Mouse (Mus musculus): ENCODE data around the gene Gnai2. TPM values are rescaled to one million over a fixed set of nuclear protein-coding genes. Genes with fewer than 3 reads are reported as not detected.
"Not testable (repeated sequence)": the region's sequence is repeated elsewhere in the genome, so short reads cannot be mapped to it uniquely, and the experiment has no call there.

The Gnai2 gene
- total and polyA plus RNA-seq, 3 experiments: 198 to 345 (median 278) TPM

DNA sequence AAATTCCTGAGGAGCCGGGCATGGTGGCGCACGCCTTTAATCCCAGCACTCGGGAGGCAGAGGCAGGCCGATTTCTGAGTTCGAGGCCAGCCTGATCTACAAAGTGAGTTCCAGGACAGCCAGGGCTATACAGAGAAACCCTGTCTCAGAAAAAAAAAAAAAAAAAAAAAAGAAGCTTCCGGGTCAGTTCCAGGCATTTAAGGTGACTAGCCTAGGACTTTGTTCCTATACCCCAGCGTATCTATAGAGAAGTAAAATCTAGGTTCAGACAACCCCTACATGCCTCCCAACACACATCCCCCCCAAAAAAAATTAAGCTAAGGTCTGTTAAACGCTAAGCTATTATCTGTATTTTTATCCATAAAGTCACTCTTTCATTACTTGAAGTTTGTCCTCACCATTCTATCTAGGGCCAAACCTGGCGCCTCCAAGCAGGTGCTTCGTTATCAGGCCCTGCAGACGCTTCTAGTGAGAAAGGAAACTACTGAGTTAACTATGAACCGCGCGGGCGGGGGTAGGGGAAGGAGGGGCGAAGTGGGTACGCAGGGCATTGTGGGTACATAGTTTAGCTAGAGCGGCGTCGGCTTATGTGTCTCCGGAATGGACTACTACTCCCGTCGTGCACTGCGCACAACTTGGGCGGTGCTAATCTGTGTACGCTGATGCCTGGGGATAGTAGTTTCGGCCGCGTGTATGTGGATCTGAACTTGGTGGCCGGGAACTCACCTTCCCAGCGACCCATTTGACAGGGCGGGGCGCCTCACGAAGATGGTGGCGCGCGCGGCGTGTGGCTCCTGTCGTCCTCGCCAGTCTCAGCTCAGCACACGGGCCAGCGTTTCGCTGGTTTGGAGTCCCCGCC lies 48.0 kb downstream of the Gnai2 start, which contains the start of gene Ifrd2:
Ifrd2 (plus strand) TSS at position 669 of the 859 bp plus-strand sequence.
- DNase-seq: peak; percentile 98

DNA sequence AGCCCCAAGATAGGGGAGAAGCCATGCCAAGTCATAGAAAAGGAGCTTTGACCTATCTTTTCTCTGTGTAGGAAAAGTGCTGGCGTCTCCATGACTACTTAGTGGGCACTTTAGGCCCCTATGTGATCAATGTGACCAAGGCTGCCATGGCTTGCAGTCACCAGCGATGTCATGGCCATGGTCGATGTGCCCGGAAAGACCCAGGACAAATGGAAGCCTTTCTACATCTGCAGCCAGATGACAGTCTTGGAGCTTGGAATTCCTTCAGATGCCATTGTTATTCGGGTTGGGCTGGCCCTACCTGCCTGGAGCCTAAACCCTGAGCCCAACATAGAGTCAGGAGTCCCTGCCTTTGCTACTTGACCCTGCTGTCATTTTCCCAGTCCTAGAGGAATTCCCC lies 48.7 kb downstream of the Gnai2 start:
- DNase-seq: no peak

DNA sequence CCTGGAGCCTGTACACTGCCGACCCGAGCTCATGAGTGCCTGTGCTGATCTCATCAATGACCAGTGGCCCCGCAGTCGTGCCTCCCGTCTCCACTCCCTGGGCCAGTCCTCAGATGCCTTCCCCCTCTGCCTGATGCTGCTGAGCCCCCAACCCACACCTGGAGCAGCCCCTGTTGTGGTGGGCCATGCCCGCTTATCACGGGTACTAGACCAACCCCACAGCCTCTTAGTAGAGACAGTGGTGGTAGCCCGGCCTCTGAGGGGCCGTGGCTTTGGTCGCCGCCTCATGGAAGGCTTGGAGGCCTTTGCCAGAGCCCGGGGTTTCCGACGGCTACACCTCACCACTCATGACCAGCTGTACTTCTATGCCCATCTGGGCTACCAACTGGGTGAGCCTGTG lies 52.0 kb downstream of the Gnai2 start:
- DNase-seq: no peak

DNA sequence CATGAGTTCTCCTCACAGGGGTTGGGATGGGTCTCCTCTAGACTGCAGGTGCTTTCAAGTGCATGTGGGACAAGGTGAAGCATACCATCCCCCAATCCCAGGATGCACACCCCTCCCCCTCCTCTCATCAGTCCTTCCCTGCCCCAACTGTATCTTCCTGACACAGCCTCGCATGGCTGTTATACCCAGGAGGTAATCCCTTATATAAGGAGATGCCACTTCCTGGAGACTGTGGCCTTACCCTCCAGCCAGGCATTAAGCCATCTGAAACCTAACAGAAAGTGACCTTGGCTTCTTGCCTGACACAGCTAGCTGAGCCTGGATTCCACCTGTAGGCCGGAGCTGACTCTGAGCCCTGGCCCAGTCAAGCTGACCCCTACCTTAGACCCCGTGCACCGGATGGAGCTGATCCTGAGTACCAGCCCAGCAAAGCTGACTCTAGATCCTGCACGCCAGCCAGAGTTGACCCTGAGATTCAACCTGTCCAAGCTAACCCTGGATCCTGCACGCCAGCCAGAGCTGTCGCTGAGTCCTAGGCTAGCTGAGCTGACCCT lies 52.6 kb downstream of the Gnai2 start:
- no peak for DNase-seq

DNA sequence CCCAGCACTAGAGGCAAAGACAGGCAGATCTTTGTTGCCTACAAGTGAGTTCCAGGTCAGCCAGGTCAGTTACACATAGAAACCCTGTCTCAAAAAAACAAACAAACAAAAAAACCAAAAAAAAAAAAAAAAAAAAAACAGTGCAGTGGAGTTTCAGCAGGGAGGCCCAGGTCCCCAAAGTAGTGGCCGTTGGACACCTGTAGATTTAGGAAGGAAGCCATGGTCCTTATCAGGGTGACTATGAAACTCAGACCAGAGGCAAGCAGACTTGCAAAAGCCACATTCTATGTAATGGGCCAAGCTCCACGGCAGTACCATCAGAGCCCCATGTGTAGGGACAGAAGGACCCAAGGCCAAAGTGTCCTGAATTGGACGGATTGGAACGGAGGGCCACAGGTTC lies 53.6 kb downstream of the Gnai2 start:
- DNase-seq: no peak

DNA sequence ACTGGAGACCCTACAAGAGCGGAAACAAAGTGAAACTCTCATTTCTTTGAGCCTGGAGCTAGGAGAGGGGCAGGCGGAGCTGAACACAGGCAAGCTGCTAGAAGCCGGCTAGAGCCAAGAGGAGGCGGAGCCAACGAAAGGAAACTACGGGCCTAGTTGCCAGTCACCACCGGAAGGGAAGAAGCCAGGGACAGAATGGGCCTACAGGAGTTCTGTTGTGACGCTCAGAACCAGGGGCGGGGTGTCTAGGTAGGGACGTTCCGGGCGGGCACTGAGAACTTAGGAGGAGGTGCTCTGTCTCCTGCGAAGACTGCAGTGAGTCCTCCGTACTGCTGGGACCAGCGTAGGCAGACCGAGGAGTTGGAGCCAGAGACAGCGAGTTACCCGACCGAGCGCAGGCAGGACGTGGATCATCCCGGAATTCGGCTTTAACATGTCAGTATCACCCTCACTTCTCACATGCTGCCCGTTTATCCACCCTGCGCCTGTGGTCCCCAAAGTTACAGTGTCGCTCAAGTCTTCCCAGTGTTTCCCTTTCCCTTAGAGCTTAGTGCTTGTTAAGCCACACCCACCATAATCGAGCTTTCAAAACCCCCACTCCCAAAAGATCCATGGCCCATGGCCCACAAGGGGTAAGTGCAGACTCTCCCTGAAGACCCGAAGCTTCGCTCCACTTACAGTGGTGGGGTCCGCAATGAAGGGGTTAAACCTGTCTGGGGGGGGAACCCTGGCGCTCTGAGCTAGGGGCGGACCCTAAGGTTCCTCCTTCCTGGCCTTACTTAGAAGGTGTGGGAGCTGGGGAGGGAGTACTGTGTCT lies 54.5 kb downstream of the Gnai2 start, which contains the start of gene Hyal3:
Hyal3 (plus strand) TSS at position 318 of the 817 bp plus-strand sequence.
- DNase-seq: peak; percentile 94

DNA sequence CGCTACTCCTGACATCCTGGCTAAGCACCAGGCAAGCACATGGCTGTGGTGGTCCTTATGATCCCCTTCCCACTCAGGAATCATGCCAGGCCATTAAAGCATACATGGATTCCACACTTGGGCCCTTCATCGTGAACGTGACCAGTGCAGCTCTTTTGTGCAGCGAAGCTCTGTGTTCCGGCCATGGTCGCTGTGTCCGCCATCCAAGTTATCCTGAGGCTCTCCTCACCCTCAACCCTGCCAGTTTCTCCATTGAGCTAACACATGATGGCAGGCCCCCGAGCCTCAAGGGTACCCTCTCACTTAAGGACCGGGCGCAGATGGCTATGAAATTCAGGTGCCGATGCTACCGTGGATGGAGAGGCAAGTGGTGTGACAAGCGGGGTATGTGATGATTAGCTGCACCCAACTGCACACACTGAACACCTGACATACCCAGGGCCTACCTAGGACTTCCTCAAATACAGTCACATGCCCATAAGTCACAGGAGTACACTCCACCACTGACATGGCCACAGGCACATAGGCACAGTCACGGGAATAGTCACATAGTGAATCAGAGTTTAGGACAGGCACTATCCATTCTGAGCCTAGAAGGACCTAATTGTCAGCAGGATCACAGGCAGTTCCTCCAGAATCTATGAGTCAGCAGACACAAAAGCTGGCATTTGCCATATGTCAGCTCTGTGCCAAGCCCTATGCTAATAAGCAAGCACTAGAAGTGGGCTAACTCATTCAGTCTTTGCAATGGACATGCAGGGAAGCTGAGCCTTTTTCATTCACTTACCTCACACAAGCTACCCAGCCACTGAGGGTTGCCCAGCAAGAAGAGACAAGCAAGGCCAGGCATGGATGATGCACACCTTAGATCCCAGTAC lies 55.9 kb downstream of the Gnai2 start:
- DNase-seq: peak; percentile 71

DNA sequence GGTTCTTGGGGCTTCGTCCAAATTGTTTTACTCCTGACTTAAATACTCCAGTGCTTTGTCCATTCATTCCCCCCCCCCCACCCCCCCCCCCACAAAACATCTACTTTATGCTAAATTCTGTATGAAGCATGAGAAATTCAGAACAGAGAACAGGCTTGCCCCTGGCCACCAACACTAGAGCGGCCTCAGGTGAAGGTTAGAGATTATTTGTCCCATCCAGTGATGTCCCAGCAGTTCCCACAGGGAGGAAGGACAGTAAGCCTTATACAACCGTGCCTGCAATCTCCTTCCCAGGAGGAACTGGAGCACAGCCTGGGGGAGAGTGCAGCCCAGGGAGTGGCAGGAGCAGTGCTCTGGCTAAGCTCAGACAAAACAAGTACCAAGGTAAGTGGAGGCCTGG lies 56.6 kb downstream of the Gnai2 start, which contains the start of gene Naa80:
Naa80 (plus strand) TSS at position 301 of the 400 bp plus-strand sequence.
- DNase-seq: no peak

DNA sequence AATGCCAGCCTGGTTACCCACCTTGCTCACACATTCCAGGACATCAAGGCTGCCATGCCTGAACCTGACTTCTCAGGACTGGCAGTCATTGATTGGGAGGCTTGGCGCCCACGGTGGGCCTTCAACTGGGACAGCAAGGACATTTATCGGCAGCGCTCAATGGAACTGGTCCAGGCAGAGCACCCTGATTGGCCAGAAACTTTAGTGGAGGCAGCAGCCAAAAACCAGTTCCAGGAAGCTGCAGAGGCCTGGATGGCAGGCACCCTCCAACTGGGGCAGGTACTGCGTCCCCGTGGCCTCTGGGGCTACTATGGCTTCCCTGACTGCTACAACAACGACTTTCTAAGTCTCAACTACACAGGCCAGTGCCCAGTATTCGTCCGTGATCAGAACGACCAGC lies 57.3 kb downstream of the Gnai2 start:
- peak; percentile 54 for DNase-seq

DNA sequence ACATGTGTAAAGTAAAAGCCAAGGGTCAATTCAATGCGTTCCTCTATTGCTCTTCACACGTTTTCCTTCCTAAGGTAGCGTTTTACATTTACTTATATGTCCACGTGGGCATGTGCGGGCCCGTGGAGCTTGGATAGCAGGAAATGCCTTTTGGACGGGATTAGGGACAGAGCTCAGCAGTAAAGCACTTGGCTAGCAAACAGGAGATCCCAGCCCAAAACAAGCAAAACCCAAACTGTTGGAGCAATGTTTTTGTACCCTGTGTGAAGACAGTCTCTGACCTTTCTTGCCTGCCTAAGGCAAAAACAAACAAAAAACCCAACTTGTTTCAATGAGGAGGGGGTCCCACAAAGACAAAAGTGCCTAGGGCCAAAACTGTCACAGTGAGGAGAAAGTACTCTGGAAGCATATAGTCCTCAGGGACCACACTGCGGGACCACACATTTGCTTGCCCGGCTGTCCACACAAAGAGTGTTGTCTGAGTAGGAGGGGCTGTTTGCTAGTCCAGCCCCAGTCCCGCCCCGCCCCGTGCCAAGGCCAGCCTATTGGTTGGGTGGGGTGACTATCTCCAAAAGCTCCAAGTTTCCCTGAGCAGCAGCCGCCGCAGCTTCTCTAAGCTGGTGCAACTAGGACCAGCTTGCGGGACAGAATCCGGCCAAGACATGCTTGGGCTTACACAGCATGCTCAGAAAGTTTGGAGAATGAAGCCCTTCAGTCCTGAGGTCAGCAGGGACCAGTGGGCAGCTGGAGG lies 58.6 kb downstream of the Gnai2 start, which contains the start of gene Hyal1:
Hyal1 (plus strand) TSS at position 571 of the 751 bp plus-strand sequence.
- peak; percentile 92 for DNase-seq

DNA sequence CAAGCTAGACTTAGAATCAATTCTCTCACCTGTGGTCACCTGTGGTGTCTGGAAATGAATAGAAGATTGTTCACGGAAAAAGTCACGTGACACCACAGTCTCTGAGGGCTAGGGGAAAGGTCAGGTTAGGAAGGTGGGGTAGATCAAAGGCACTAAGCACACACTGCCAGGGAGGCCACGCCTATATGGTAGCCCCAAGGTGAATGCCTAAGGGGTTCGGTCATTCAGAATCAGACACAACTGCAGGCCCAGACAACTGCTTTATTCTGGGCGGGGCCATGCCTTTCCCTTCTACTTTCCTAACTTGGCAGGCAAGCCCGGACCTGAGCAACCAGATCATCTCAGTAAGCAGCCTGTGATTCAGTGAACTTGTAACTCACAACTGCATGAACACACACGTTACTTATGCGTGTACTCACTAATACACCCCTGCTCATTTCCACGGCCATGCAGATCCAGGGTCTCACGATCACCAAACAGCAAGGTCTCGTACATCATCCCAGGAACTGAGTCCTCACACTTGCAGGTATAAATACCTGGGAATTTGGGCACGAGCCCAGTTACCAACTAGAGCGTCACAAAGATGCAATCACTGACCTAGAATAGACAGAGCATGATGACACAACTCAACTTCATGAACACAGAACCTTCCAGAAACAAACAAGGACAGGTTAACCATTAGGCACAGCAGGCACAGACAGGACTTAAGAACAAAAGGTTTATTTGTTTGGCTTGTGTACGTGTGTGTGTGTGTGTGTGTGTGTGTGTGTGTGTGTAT lies 59.4 kb downstream of the Gnai2 start:
- DNase-seq: no peak

DNA sequence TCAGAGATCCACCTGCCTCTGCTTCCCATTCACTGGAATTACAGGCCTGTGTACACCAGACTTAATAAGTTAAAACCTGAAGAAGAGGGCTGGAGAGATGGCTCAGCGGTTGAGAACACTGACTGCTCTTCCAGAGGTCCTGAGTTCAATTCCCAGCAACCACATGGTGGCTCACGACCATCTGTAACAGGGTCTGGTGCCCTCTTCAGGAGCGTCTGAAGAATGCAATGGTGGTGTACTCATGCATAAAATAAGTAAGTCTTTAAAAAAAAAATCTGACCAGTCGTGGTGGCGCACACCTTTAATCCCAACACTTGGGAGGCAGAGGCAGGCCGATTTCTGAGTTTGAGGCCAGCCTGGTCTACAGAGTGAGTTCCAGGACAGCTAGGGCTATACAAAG lies 61.4 kb downstream of the Gnai2 start:
- DNase-seq: not testable (repeated sequence)

DNA sequence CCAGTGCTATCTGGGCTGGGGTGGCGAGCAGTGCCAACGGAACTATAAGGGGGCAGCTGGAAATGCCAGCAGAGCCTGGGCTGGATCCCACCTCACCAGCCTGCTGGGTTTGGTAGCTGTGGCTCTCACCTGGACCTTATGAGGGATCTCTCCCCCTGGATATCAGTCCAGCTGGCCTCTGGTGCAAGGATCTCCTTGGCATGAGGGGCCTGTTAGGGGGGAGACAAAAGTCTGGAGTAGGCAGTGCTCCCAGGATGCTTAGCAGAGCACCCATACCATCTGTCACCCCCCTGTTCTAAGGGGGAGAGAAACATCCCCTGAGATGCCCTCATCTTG lies 62.9 kb downstream of the Gnai2 start:
- no peak for DNase-seq

DNA sequence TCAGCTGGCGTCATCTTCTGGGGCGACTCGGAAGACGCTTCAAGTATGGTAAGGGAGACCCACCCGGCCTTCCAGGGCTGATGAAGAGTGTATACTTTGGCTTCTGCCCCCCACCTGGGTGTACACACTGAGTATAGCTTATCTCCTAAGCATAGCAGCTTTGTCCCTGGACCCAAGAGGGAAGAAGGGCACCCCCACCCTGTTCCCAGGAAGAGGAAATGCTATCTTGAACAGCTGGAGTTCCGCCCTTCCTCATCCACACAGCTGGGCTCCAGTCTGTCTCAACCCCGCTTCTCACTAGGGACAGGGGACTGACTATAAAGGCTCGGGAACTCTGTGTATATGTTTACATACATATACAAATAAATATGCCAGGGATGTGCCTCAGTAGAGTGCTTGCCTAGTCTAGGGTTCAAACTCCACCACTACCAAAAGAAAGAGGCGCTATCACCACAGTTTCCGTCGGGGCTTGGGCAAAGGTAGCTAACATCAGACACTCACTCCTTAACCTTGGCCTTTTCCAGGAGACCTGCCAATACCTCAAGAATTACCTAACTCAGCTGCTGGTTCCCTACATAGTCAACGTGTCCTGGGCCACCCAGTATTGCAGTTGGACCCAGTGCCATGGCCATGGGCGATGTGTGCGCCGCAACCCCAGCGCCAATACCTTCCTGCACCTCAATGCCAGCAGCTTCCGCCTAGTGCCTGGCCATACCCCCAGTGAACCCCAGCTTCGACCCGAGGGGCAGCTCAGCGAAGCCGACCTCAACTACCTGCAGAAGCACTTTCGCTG lies 63.4 kb downstream of the Gnai2 start:
- DNase-seq: no peak

DNA sequence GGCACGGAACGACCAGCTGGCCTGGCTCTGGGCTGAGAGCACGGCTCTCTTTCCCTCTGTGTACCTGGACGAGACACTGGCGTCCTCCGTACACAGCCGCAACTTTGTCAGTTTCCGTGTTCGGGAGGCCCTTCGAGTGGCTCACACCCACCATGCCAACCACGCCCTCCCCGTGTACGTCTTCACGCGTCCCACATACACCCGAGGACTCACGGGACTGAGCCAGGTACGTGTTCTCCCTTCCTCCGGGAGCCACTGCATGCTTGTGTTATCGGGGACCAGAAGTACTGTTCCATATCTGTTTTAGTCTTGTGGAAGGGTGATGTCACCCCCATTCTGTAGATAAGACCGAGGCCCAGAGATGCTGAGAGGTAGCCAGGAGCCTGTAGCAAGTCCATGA lies 64.3 kb downstream of the Gnai2 start:
- no peak for DNase-seq

DNA sequence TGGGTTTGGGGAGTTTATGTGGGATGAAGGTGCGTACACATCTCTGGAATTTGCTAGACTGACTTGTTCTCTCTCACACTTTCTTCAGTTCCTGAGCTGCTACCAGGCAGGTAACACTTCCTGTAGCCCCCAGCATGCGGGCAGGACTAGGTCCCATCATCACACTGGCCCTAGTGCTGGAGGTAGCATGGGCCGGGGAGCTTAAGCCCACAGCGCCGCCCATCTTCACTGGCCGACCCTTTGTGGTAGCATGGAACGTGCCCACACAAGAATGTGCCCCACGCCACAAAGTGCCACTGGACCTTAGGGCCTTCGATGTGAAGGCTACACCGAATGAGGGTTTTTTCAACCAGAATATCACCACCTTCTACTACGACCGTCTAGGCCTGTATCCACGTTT lies 65.2 kb downstream of the Gnai2 start:
- DNase-seq: no peak

DNA sequence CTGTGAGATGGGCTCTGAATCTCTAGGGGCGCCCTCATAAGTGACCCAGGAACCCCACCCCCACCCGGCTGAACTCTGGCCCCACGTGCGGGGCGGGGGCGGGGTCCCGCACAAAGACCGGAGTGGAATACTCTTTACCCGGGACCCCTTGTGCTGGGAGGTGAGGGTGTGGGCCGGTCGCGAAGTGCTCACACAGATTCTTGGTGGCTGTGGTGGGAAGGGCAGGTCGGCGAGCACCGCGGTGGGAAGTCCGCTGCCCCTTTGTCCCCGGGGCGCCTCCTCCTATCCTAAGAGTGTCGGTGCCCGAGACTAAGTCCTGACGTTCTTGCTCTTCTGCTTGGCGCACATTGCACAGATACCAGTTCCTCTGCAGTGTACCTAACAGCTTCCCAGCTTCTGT lies 65.9 kb downstream of the Gnai2 start:
- DNase-seq: no peak

DNA sequence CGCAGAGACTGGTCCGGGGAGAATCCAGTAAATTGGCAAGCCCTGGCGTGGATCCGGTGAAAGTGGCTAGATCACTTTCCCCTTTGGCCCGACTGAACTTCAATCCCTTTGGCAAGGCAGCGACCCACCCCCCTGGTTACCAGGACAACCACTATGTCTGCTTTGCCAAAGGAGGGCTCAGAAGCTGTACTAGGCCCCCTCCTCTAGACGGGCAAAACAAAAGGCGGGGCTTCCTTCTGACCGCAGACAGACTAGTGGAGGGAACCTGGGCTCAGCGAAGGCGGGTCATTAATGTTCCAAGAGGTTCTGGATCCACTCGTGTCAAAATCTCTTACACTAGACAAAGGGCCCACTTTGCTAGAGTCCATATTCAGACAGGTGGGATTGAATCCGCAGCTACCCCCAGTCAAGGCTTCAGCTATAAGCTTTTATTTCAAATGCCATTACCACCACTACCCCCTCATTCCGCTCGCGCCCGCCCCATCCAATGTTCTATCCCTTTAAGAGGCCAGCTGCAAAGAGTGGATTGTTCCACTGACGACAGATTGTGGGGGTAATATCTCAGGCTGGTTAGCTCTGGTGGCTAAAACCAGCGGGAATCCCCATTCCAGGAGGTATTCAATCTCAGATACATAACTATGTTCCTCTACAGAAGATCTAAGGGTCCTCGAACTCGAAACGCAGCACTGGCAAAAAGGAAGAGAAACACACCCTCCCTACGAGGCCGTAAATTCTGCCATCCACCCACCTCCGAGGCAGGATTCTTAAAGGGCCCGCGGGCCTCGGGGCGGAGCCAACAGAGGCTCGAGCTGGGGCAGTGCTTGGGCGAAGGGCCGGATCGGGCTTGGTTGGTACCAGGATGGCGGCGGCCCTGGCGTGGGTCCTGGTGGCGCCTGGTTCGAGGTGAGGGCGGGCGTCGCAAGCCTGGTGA lies 66.6 kb downstream of the Gnai2 start:
- DNase-seq: peak; percentile 91
